Mouse (Mus musculus): Measurements from ENCODE around the gene Tbx6. TPM values are rescaled to one million over a fixed set of nuclear protein-coding genes. Genes with fewer than 3 reads are reported as not detected.

Tbx6 gene
- polyA plus RNA-seq, 1 experiment from 2014 or later, result 0.21 TPM

- Histone ChIP-seq H3K27me3 (ENCODE audit: control insufficient read depth, insufficient read depth, low read length) (no peaks in the 10 kb centered on the region), H3K4me1 (replicated peaks; ENCODE audit: control insufficient read depth, insufficient read depth, low read length) (peaks cover 13% of the 10 kb centered on the region), H3K9ac (no peak overlapping the region), H3K27ac (no peak overlapping the region), H3K4me3 (replicated peaks; ENCODE audit: low read length) (no peak overlapping the region), H3K36me3 (replicated peaks; ENCODE audit: control insufficient read depth, insufficient read depth) (peaks cover 10% of the 10 kb centered on the region; the same call in 1 of the 2 replicates), H3K4me2 (replicated peaks) (no peak overlapping the region), H3K9me3 (ENCODE audit: control insufficient read depth, low read length) (no peaks in the 10 kb centered on the region)
- ATAC-seq (ENCODE audit: low FRiP score), result no peak
- WGBS, result 84% methylated on average over 11 of the region's 11 CpGs
- no peak for DNase-seq (ENCODE audit: low spot score)
Measured at GRCm38 (mm10) chr7:126802134-126802889, 21.0 kb downstream of the Tbx6 start.

GRCm38 (mm10) chr7:126803181-126803580, 21.9 kb downstream of the Tbx6 start:
- peaks cover 10% of the 10 kb centered on the region for H3K4me1 ChIP-seq (replicated peaks; ENCODE audit: control insufficient read depth, insufficient read depth, low read length)
- peaks cover 9% of the 10 kb centered on the region; the same call in 1 of the 2 replicates for H3K36me3 ChIP-seq (replicated peaks; ENCODE audit: control insufficient read depth, insufficient read depth)
- H3K4me3 ChIP-seq (replicated peaks; ENCODE audit: low read length), result no peak overlapping the region
- H3K27ac ChIP-seq, result no peak overlapping the region
- ATAC-seq (ENCODE audit: low FRiP score) (no peak), DNase-seq (ENCODE audit: low spot score) (no peak)
- H3K4me2 ChIP-seq (replicated peaks), result no peak overlapping the region
- H3K9me3 ChIP-seq (ENCODE audit: control insufficient read depth, low read length), result no peaks in the 10 kb centered on the region
- WGBS, result 93% methylated on average over 6 of the region's 6 CpGs
- H3K9ac ChIP-seq, result no peak overlapping the region; the same call in 1 of the 2 replicates
- no peaks in the 10 kb centered on the region for H3K27me3 ChIP-seq (ENCODE audit: control insufficient read depth, insufficient read depth, low read length)

GRCm38 (mm10) chr7:126803751-126804150, 22.5 kb downstream of the Tbx6 start:
- H3K4me1 ChIP-seq (replicated peaks; ENCODE audit: control insufficient read depth, insufficient read depth, low read length), result peaks cover 15% of the 10 kb centered on the region
- H3K9ac ChIP-seq, result no peak overlapping the region
- ATAC-seq (ENCODE audit: low FRiP score), result no peak
- no peak for DNase-seq (ENCODE audit: low spot score)
- peaks cover 9% of the 10 kb centered on the region; the same call in 1 of the 2 replicates for H3K36me3 ChIP-seq (replicated peaks; ENCODE audit: control insufficient read depth, insufficient read depth)
- no peak overlapping the region for H3K4me2 ChIP-seq (replicated peaks)
- H3K27me3 ChIP-seq (ENCODE audit: control insufficient read depth, insufficient read depth, low read length), result no peaks in the 10 kb centered on the region
- no peaks in the 10 kb centered on the region for H3K9me3 ChIP-seq (ENCODE audit: control insufficient read depth, low read length)
- H3K4me3 ChIP-seq (replicated peaks; ENCODE audit: low read length), result no peak overlapping the region
- H3K27ac ChIP-seq, result no peak overlapping the region

- DNase-seq (ENCODE audit: low spot score), result no peak
Measured at GRCm38 (mm10) chr7:126806956-126807355, 25.7 kb downstream of the Tbx6 start.

GRCm38 (mm10) chr7:126807405-126807804, 26.1 kb downstream of the Tbx6 start:
- H3K9ac ChIP-seq, result no peak overlapping the region
- H3K4me2 ChIP-seq (replicated peaks), result no peak overlapping the region
- 66% methylated on average over 4 of the region's 4 CpGs for WGBS

More at GRCm38 (mm10) chr7:126806956-126807355, 25.7 kb downstream of the Tbx6 start:
- Histone ChIP-seq H3K4me3 (replicated peaks; ENCODE audit: low read length) (no peak overlapping the region), H3K9me3 (ENCODE audit: control insufficient read depth, low read length) (no peaks in the 10 kb centered on the region), H3K4me1 (replicated peaks; ENCODE audit: control insufficient read depth, insufficient read depth, low read length) (peaks cover 9% of the 10 kb centered on the region), H3K27ac (no peak overlapping the region), H3K9ac (no peak overlapping the region), H3K27me3 (ENCODE audit: control insufficient read depth, insufficient read depth, low read length) (no peaks in the 10 kb centered on the region), H3K36me3 (replicated peaks; ENCODE audit: control insufficient read depth, insufficient read depth) (peaks cover 9% of the 10 kb centered on the region; the same call in 1 of the 2 replicates), H3K4me2 (replicated peaks) (no peak overlapping the region)
- no peak for ATAC-seq (ENCODE audit: low FRiP score)
- 87% methylated on average over 6 of the region's 6 CpGs for WGBS

GRCm38 (mm10) chr7:126808703-126809455, 27.6 kb downstream of the Tbx6 start:
- peaks cover 9% of the 10 kb centered on the region for H3K4me1 ChIP-seq (replicated peaks; ENCODE audit: control insufficient read depth, insufficient read depth, low read length)
- no peaks in the 10 kb centered on the region for H3K9me3 ChIP-seq (ENCODE audit: control insufficient read depth, low read length)
- peak; percentile 82 for DNase-seq (ENCODE audit: low spot score)
- peak; percentile 94 for ATAC-seq (ENCODE audit: low FRiP score)
- WGBS, result 0% methylated on average over 42 of the region's 43 CpGs
- peak overlapping the region; percentile 86 for H3K4me2 ChIP-seq (replicated peaks)
- H3K27me3 ChIP-seq (ENCODE audit: control insufficient read depth, insufficient read depth, low read length), result no peaks in the 10 kb centered on the region
- peak overlapping the region; percentile 64 for H3K4me3 ChIP-seq (replicated peaks; ENCODE audit: low read length)
- H3K9ac ChIP-seq, result peak overlapping the region; percentile 70
- H3K27ac ChIP-seq, result peak overlapping the region; percentile 47
- H3K36me3 ChIP-seq (replicated peaks; ENCODE audit: control insufficient read depth, insufficient read depth), result 0 out of 2 replicates have a peak, but pooled peaks cover 5% of the 10 kb centered on the region

More at GRCm38 (mm10) chr7:126807405-126807804, 26.1 kb downstream of the Tbx6 start:
- Histone ChIP-seq H3K27ac (no peak overlapping the region), H3K9me3 (ENCODE audit: control insufficient read depth, low read length) (no peaks in the 10 kb centered on the region), H3K36me3 (replicated peaks; ENCODE audit: control insufficient read depth, insufficient read depth) (peaks cover 9% of the 10 kb centered on the region; the same call in 1 of the 2 replicates), H3K4me1 (replicated peaks; ENCODE audit: control insufficient read depth, insufficient read depth, low read length) (peaks cover 9% of the 10 kb centered on the region), H3K27me3 (ENCODE audit: control insufficient read depth, insufficient read depth, low read length) (no peaks in the 10 kb centered on the region), H3K4me3 (replicated peaks; ENCODE audit: low read length) (no peak overlapping the region)
- no peak for DNase-seq (ENCODE audit: low spot score)
- no peak for ATAC-seq (ENCODE audit: low FRiP score)

- ATAC-seq (ENCODE audit: low FRiP score), result no peak
- no peak for DNase-seq (ENCODE audit: low spot score)
- H3K9ac ChIP-seq, result no peak overlapping the region
- H3K4me1 ChIP-seq (replicated peaks; ENCODE audit: control insufficient read depth, insufficient read depth, low read length), result peaks cover 9% of the 10 kb centered on the region
- 68% methylated on average over 5 of the region's 5 CpGs for WGBS
- H3K4me3 ChIP-seq (replicated peaks; ENCODE audit: low read length), result no peak overlapping the region
- 0 out of 2 replicates have a peak, but pooled peaks cover 5% of the 10 kb centered on the region for H3K36me3 ChIP-seq (replicated peaks; ENCODE audit: control insufficient read depth, insufficient read depth)
- peak overlapping the region; percentile 86 for H3K4me2 ChIP-seq (replicated peaks)
- no peaks in the 10 kb centered on the region for H3K27me3 ChIP-seq (ENCODE audit: control insufficient read depth, insufficient read depth, low read length)
- no peaks in the 10 kb centered on the region for H3K9me3 ChIP-seq (ENCODE audit: control insufficient read depth, low read length)
- H3K27ac ChIP-seq, result no peak overlapping the region
Measured at GRCm38 (mm10) chr7:126809723-126810369, 28.6 kb downstream of the Tbx6 start.

- Histone ChIP-seq H3K9me3 (ENCODE audit: control insufficient read depth, low read length) (no peaks in the 10 kb centered on the region), H3K4me3 (replicated peaks; ENCODE audit: low read length) (no peak overlapping the region), H3K4me1 (replicated peaks; ENCODE audit: control insufficient read depth, insufficient read depth, low read length) (no peaks in the 10 kb centered on the region), H3K27ac (no peak overlapping the region), H3K27me3 (ENCODE audit: control insufficient read depth, insufficient read depth, low read length) (no peaks in the 10 kb centered on the region), H3K9ac (no peak overlapping the region), H3K36me3 (replicated peaks; ENCODE audit: control insufficient read depth, insufficient read depth) (no peaks in the 10 kb centered on the region), H3K4me2 (replicated peaks) (no peak overlapping the region)
- DNase-seq (ENCODE audit: low spot score) (no peak), ATAC-seq (ENCODE audit: low FRiP score) (no peak)
- WGBS, result 43% methylated on average over 8 of the region's 8 CpGs
Measured at GRCm38 (mm10) chr7:126815726-126816222, 34.5 kb downstream of the Tbx6 start.

GRCm38 (mm10) chr7:126816494-126816893, 35.2 kb downstream of the Tbx6 start:
- no peaks in the 10 kb centered on the region for H3K36me3 ChIP-seq (replicated peaks; ENCODE audit: control insufficient read depth, insufficient read depth)
- H3K4me3 ChIP-seq (replicated peaks; ENCODE audit: low read length), result no peak overlapping the region
- 84% methylated on average over 8 of the region's 8 CpGs for WGBS
- ATAC-seq (ENCODE audit: low FRiP score), result no peak
- H3K9me3 ChIP-seq (ENCODE audit: control insufficient read depth, low read length), result no peaks in the 10 kb centered on the region
- no peak for DNase-seq (ENCODE audit: low spot score)
- no peaks in the 10 kb centered on the region for H3K4me1 ChIP-seq (replicated peaks; ENCODE audit: control insufficient read depth, insufficient read depth, low read length)
- H3K27ac ChIP-seq, result no peak overlapping the region
- H3K4me2 ChIP-seq (replicated peaks), result no peak overlapping the region
- H3K27me3 ChIP-seq (ENCODE audit: control insufficient read depth, insufficient read depth, low read length), result no peaks in the 10 kb centered on the region
- H3K9ac ChIP-seq, result no peak overlapping the region

Measured in hindbrain, embryonic 14.5 days (tissue).